Mouse (Mus musculus) heart, adult 18-20 months (tissue): Measurements from ENCODE around the gene Tdrd7. TPM values are rescaled to one million over a fixed set of nuclear protein-coding genes. Genes with fewer than 3 reads are reported as not detected.

ENCODE experiments used
- DNase-seq, 2 experiments: peaks; one replicate each; pipeline ENCODE4 v3.0.0; 2021 to 2022; ENCODE audit warnings: mixed read lengths in 1 of 2
- total RNA-seq, 2 experiments: library from RNA; stranded (reverse); gene quantifications; 2 replicates each; pipeline ENCODE4 v1.2.3; 2021

The Tdrd7 gene
- total RNA-seq, 2 experiments from 2014 or later = 11.0 to 12.3 TPM

- DNase-seq = no peak
Observed at GRCm38 (mm10) chr4:45972448-45972854, 7.3 kb downstream of the Tdrd7 start.

- DNase-seq = no peak
Observed at GRCm38 (mm10) chr4:45972951-45973350, 7.8 kb downstream of the Tdrd7 start.

- no peak for DNase-seq
Observed at GRCm38 (mm10) chr4:45976931-45977667, 12.0 kb downstream of the Tdrd7 start.

GRCm38 (mm10) chr4:45979916-45980315, 14.8 kb downstream of the Tdrd7 start:
- no peak for DNase-seq

GRCm38 (mm10) chr4:45981054-45981453, 15.9 kb downstream of the Tdrd7 start:
- peak in 1 of 2 experiments; percentile 25 for DNase-seq

- DNase-seq = no peak
Observed at GRCm38 (mm10) chr4:45990427-45991135, 25.4 kb downstream of the Tdrd7 start.

- no peak for DNase-seq
Observed at GRCm38 (mm10) chr4:45998536-45998935, 33.4 kb downstream of the Tdrd7 start.

GRCm38 (mm10) chr4:46008142-46008793, 43.1 kb downstream of the Tdrd7 start:
- DNase-seq = peak in 1 of 2 experiments; percentile 40

- no peak for DNase-seq
Observed at GRCm38 (mm10) chr4:46011698-46012097, 46.6 kb downstream of the Tdrd7 start.

- DNase-seq = no peak
Observed at GRCm38 (mm10) chr4:46015605-46016004, 50.5 kb downstream of the Tdrd7 start.

GRCm38 (mm10) chr4:46023021-46023481, 57.9 kb downstream of the Tdrd7 start:
- no peak for DNase-seq

GRCm38 (mm10) chr4:46025893-46026292, 60.8 kb downstream of the Tdrd7 start:
- peak in 1 of 2 experiments; percentile 49 for DNase-seq

GRCm38 (mm10) chr4:46028224-46028623, 63.1 kb downstream of the Tdrd7 start:
- DNase-seq = peak; percentile 57 to 59

GRCm38 (mm10) chr4:46028781-46029180, 63.6 kb downstream of the Tdrd7 start:
- peak in 1 of 2 experiments; percentile 26 for DNase-seq

- DNase-seq = peak in 1 of 2 experiments; percentile 53
Observed at GRCm38 (mm10) chr4:46029552-46029951, 64.4 kb downstream of the Tdrd7 start.

- DNase-seq = no peak
Observed at GRCm38 (mm10) chr4:46032448-46032847, 67.3 kb downstream of the Tdrd7 start.

- DNase-seq = peak in 1 of 2 experiments; percentile 27
Observed at GRCm38 (mm10) chr4:46033197-46033596, 68.1 kb downstream of the Tdrd7 start.

- no peak for DNase-seq
Observed at GRCm38 (mm10) chr4:46038591-46038891, 73.4 kb downstream of the Tdrd7 start.

- peak; percentile 83 to 84 for DNase-seq
Observed at GRCm38 (mm10) chr4:46038892-46039751, 74.0 kb downstream of the Tdrd7 start, which contains the start of gene Tmod1. TSS of gene Tmod1 (plus strand) at chr4:46038935.

- DNase-seq = peak in 1 of 2 experiments; percentile 47
Observed at GRCm38 (mm10) chr4:46039899-46040298, 74.8 kb downstream of the Tdrd7 start.

- DNase-seq = peak; percentile 68 to 73
Observed at GRCm38 (mm10) chr4:46040594-46041192, 75.6 kb downstream of the Tdrd7 start.
